Mouse (Mus musculus) neural tube, embryonic 15.5 days (tissue): ENCODE results near the gene Il4i1. TPM values are rescaled to one million over a fixed set of nuclear protein-coding genes. Genes with fewer than 3 reads are reported as not detected.

ENCODE experiments used
- ATAC-seq: fragments of 200-750 bp; cut with Nextera tagmentation; 2 replicates; pipeline ENCODE4 v1.8.0; 2017; ENCODE audit warnings: mild to moderate bottlenecking, moderate TSS enrichment, moderate library complexity; ENCODE audit not compliant: low FRiP score
- H3K27ac ChIP-seq: fragments of 300-500 bp; sonication (generic); replicated peaks from 2 replicates; pipeline ENCODE4 v1.5.1; 2015; ENCODE audit warnings: mild to moderate bottlenecking, inconsistent platforms
- H3K27me3 ChIP-seq: fragments of 300-500 bp; sonication (generic); replicated peaks from 2 replicates; pipeline ENCODE4 v1.6.1; 2015; ENCODE audit warnings: inconsistent platforms
- H3K36me3 ChIP-seq: fragments of 300-500 bp; sonication (generic); 2 replicates; pipeline ENCODE4 v1.6.1; 2015; ENCODE audit warnings: inconsistent platforms
- H3K4me1 ChIP-seq: fragments of 300-500 bp; sonication (generic); 2 replicates; pipeline ENCODE4 v1.6.1; 2015; ENCODE audit warnings: inconsistent platforms
- H3K4me2 ChIP-seq: fragments of 300-500 bp; sonication (generic); 2 replicates; pipeline ENCODE4 v1.6.1; 2015; ENCODE audit warnings: inconsistent platforms, mild to moderate bottlenecking, moderate library complexity
- H3K4me3 ChIP-seq: fragments of 300-500 bp; sonication (generic); replicated peaks from 2 replicates; pipeline ENCODE4 v1.5.1; 2015; ENCODE audit warnings: mild to moderate bottlenecking, inconsistent platforms
- H3K9ac ChIP-seq: fragments of 300-500 bp; sonication (generic); replicated peaks from 2 replicates; pipeline ENCODE4 v1.6.1; 2015; ENCODE audit warnings: mild to moderate bottlenecking, inconsistent platforms
- H3K9me3 ChIP-seq: fragments of 300-500 bp; sonication (generic); replicated peaks from 2 replicates; pipeline ENCODE4 v1.6.1; 2016; ENCODE audit warnings: inconsistent platforms
- WGBS: fragments of 180-500 bp; shearing (Covaris S2); methylation state at CpG from one replicate; pipeline ENCODE4 v1.1.7; 2015; ENCODE audit warnings: mixed read lengths; 5-methylcytosine and 5-hydroxymethylcytosine counted together
- microRNA counts: library from miRNA; unstranded; fragments of <30 nt; microRNA quantifications from one replicate; lab custom pipeline; 2016
- microRNA-seq: library from miRNA; unstranded; fragments of <30 nt; microRNA quantifications from one replicate; pipeline ENCODE4, GENCODE M21; 2017
- polyA plus RNA-seq: library from polyadenylated mRNA; unstranded; fragments of >200 nt; fragmentation: Nextera tagmentation; extraction: Ambion mirVana; gene quantifications from 2 replicates; pipeline ENCODE4 v1.2.1, GENCODE M21; 2015

Gene Il4i1
- polyA plus RNA-seq, 1 experiment from 2014 or later, result 0.78 TPM

GRCm38 (mm10) chr7:44888256-44889105, 72.3 kb downstream of the Il4i1 start:
- H3K27me3 ChIP-seq, result no peaks in the 10 kb centered on the region
- no peak for ATAC-seq
- peaks cover 43% of the 10 kb centered on the region for H3K4me1 ChIP-seq
- 78% methylated on average over 13 of the region's 13 CpGs for WGBS
- H3K27ac ChIP-seq, result 0 out of 2 replicates have a peak overlapping the region, but pooled peaks have one; percentile 18
- no peak overlapping the region; the same call in 1 of the 2 replicates for H3K9ac ChIP-seq
- peaks cover 36% of the 10 kb centered on the region for H3K36me3 ChIP-seq
- no peaks in the 10 kb centered on the region for H3K9me3 ChIP-seq
- peak overlapping the region; percentile 9; the same call in 1 of the 2 replicates for H3K4me2 ChIP-seq
- H3K4me3 ChIP-seq, result no peak overlapping the region

- Histone ChIP-seq H3K4me2 (peak overlapping the region; percentile 90), H3K9ac (no peak overlapping the region; the same call in 1 of the 2 replicates), H3K27me3 (no peaks in the 10 kb centered on the region), H3K36me3 (peaks cover 22% of the 10 kb centered on the region), H3K4me1 (peaks cover 55% of the 10 kb centered on the region), H3K27ac (no peak overlapping the region), H3K9me3 (no peaks in the 10 kb centered on the region), H3K4me3 (0 out of 2 replicates have a peak overlapping the region, but pooled peaks have one; percentile 71)
- no peak for ATAC-seq
- whole genome bisulfite sequencing, result 92% methylated on average over 6 of the region's 7 CpGs
Measured at GRCm38 (mm10) chr7:44890180-44890579, 74.0 kb downstream of the Il4i1 start.

MicroRNAs encoded within 50 kb of the gene (microRNA counts, 519-probe panel; counts per million panel counts)
- not detected for microRNA mmu-miR-707 (lab: Ali Mortazavi, UCI)

Small RNA genes within 50 kb of the gene (microRNA-seq; reads per million reads assigned to microRNA genes)
- gene Mir707, result not detected

Other genes with a start within 250 kb of the Il4i1 start
- 1.1 and 4.9 TPM in 2 replicates for gene Napsa, start 244.0 kb upstream of the Il4i1 start, polyA plus RNA-seq
- gene Kcnc3, start 225.7 kb upstream of the Il4i1 start, polyA plus RNA-seq, result 7.2 and 8.0 TPM in 2 replicates
- gene Myh14, start 145.5 kb upstream of the Il4i1 start, polyA plus RNA-seq, result 4.8 and 6.0 TPM in 2 replicates
- not detected in 2 replicates for gene Izumo2, start 107.6 kb upstream of the Il4i1 start, polyA plus RNA-seq
- gene Vrk3, start 68.0 kb upstream of the Il4i1 start, polyA plus RNA-seq, result 28.9 and 29.7 TPM in 2 replicates
- 1.1 and 1.4 TPM in 2 replicates for gene Zfp473, start 65.3 kb upstream of the Il4i1 start, polyA plus RNA-seq
- gene Nup62, start 299 bp upstream of the Il4i1 start, polyA plus RNA-seq, result 40.7 and 58.0 TPM in 2 replicates
- 3.6 and 4.1 TPM in 2 replicates for gene Atf5, start 271 bp downstream of the Il4i1 start, polyA plus RNA-seq
- 89.9 and 92.0 TPM in 2 replicates for gene Akt1s1, start 32.6 kb downstream of the Il4i1 start, polyA plus RNA-seq
- 105 and 110 TPM in 2 replicates for gene Tbc1d17, start 32.7 kb downstream of the Il4i1 start, polyA plus RNA-seq
- 29.2 and 29.6 TPM in 2 replicates for gene Pnkp, start 40.8 kb downstream of the Il4i1 start, polyA plus RNA-seq
- gene Ptov1, start 53.4 kb downstream of the Il4i1 start, polyA plus RNA-seq, result 433 and 459 TPM in 2 replicates
- 136 and 141 TPM in 2 replicates for gene Med25, start 76.3 kb downstream of the Il4i1 start, polyA plus RNA-seq
- gene Fuz, start 79.7 kb downstream of the Il4i1 start, polyA plus RNA-seq, result 15.1 and 15.8 TPM in 2 replicates
- 122 and 126 TPM in 2 replicates for gene Ap2a1, start 113.1 kb downstream of the Il4i1 start, polyA plus RNA-seq
- gene Tsks, start 126.8 kb downstream of the Il4i1 start, polyA plus RNA-seq, result 0.14 and 0.24 TPM in 2 replicates
- gene Cpt1c, start 158.5 kb downstream of the Il4i1 start, polyA plus RNA-seq, result 55.5 and 59.0 TPM in 2 replicates
- gene Prmt1, start 170.2 kb downstream of the Il4i1 start, polyA plus RNA-seq, result 605 and 615 TPM in 2 replicates
- gene Irf3, start 181.3 kb downstream of the Il4i1 start, polyA plus RNA-seq, result 56.8 and 70.2 TPM in 2 replicates
- gene Bcl2l12, start 182.3 kb downstream of the Il4i1 start, polyA plus RNA-seq, result 9.8 and 19.8 TPM in 2 replicates
- gene Scaf1, start 200.0 kb downstream of the Il4i1 start, polyA plus RNA-seq, result 43.3 and 46.1 TPM in 2 replicates
- 14.2 and 24.2 TPM in 2 replicates for gene Rras, start 201.6 kb downstream of the Il4i1 start, polyA plus RNA-seq
- gene Prr12, start 236.5 kb downstream of the Il4i1 start, polyA plus RNA-seq, result 11.4 and 12.3 TPM in 2 replicates
- 65.8 and 66.5 TPM in 2 replicates for gene Nosip, start 246.0 kb downstream of the Il4i1 start, polyA plus RNA-seq
- 16.5 and 18.1 TPM in 2 replicates for gene Prrg2, start 246.3 kb downstream of the Il4i1 start, polyA plus RNA-seq